Mouse (Mus musculus) heart, embryonic 16.5 days (tissue): ENCODE measurements around the gene Pafah1b1. TPM values are rescaled to one million over a fixed set of nuclear protein-coding genes. Genes with fewer than 3 reads are reported as not detected.

ENCODE experiments used
- ATAC-seq: fragments of 200-750 bp; cut with Nextera tagmentation; replicated peaks from 2 replicates; pipeline ENCODE4 v1.8.0; 2017; ENCODE audit warnings: moderate number of reproducible peaks; ENCODE audit not compliant: insufficient read depth, low FRiP score; ENCODE audit errors: extremely low read depth
- H3K27ac ChIP-seq: fragments of 300-500 bp; sonication (generic); 2 replicates; pipeline ENCODE4 v1.5.1; 2014; ENCODE audit warnings: mild to moderate bottlenecking, low read length, control low read depth, moderate library complexity
- H3K27me3 ChIP-seq: fragments of 300-500 bp; sonication (generic); 2 replicates; pipeline ENCODE4 v1.6.1; 2014; ENCODE audit warnings: low read length, mixed read lengths; ENCODE audit not compliant: control insufficient read depth, insufficient read depth
- H3K36me3 ChIP-seq: fragments of 300-500 bp; sonication (generic); 2 replicates; pipeline ENCODE4 v1.6.1; 2014; ENCODE audit not compliant: control insufficient read depth, insufficient read depth
- H3K4me1 ChIP-seq: fragments of 300-500 bp; sonication (generic); 2 replicates; pipeline ENCODE4 v1.6.1; 2014; ENCODE audit warnings: low read length, mixed read lengths; ENCODE audit not compliant: control insufficient read depth, insufficient read depth
- H3K4me2 ChIP-seq: fragments of 300-500 bp; sonication (generic); 2 replicates; pipeline ENCODE4 v1.6.1; 2014; ENCODE audit warnings: low read depth, mild to moderate bottlenecking, control low read depth, low read length
- H3K4me3 ChIP-seq: fragments of 300-500 bp; sonication (generic); 2 replicates; pipeline ENCODE4 v1.5.1; 2014; ENCODE audit warnings: mild to moderate bottlenecking, control low read depth, low read length
- H3K9ac ChIP-seq: fragments of 300-500 bp; sonication (generic); 2 replicates; pipeline ENCODE4 v1.6.1; 2014; ENCODE audit warnings: low read length, control low read depth
- H3K9me3 ChIP-seq: fragments of 300-500 bp; sonication (generic); replicated peaks from 2 replicates; pipeline ENCODE4 v1.6.1; 2016; ENCODE audit warnings: low read length; ENCODE audit not compliant: control insufficient read depth
- WGBS: fragments of 180-500 bp; shearing (Covaris S2); extraction: QIAGEN DNeasy Blood & Tissue Kit; methylation state at CpG from one replicate; pipeline ENCODE4 v1.1.7; 2014; 5-methylcytosine and 5-hydroxymethylcytosine counted together
- polyA plus RNA-seq: library from polyadenylated mRNA; unstranded; fragments of >200 nt; fragmentation: Nextera tagmentation; extraction: Ambion mirVana; gene quantifications from 2 replicates; pipeline ENCODE4 v1.2.1, GENCODE M21; 2015

The Pafah1b1 gene
- polyA plus RNA-seq, 1 experiment from 2014 or later, result 53.1 TPM

- H3K27me3 ChIP-seq, result no peaks in the 10 kb centered on the region
- no peaks in the 10 kb centered on the region for H3K9me3 ChIP-seq
- H3K4me2 ChIP-seq, result no peak overlapping the region
- H3K4me1 ChIP-seq, result no peaks in the 10 kb centered on the region; the same call in 1 of the 2 replicates
- WGBS, result 87% methylated on average over 5 of the region's 5 CpGs
- H3K36me3 ChIP-seq, result peaks cover 66% of the 10 kb centered on the region
- no peak overlapping the region for H3K27ac ChIP-seq
- ATAC-seq, result no peak
- H3K4me3 ChIP-seq, result no peak overlapping the region
- H3K9ac ChIP-seq, result no peak overlapping the region
Observed at GRCm38 (mm10) chr11:74668466-74668865, 56.0 kb downstream of the Pafah1b1 start.

- Histone ChIP-seq H3K36me3 (peaks cover 73% of the 10 kb centered on the region), H3K4me1 (no peaks in the 10 kb centered on the region), H3K9me3 (no peaks in the 10 kb centered on the region), H3K27ac (no peak overlapping the region), H3K4me3 (no peak overlapping the region), H3K4me2 (no peak overlapping the region), H3K27me3 (no peaks in the 10 kb centered on the region), H3K9ac (no peak overlapping the region)
- ATAC-seq, result no peak
- 96% methylated on average over 13 of the region's 13 CpGs for WGBS
Observed at GRCm38 (mm10) chr11:74667582-74668010, 56.9 kb downstream of the Pafah1b1 start.

GRCm38 (mm10) chr11:74666776-74667581 lies 57.5 kb downstream of the Pafah1b1 start:
- H3K9ac ChIP-seq, result no peak overlapping the region
- no peak overlapping the region for H3K4me2 ChIP-seq
- no peaks in the 10 kb centered on the region for H3K9me3 ChIP-seq
- no peaks in the 10 kb centered on the region for H3K4me1 ChIP-seq
- peaks cover 79% of the 10 kb centered on the region for H3K36me3 ChIP-seq
- no peak overlapping the region for H3K4me3 ChIP-seq
- no peak overlapping the region for H3K27ac ChIP-seq
- no peaks in the 10 kb centered on the region for H3K27me3 ChIP-seq
- 92% methylated on average over 14 of the region's 14 CpGs for WGBS
- no peak for ATAC-seq

GRCm38 (mm10) chr11:74666284-74666652 lies 58.2 kb downstream of the Pafah1b1 start:
- no peak overlapping the region for H3K27ac ChIP-seq
- H3K4me3 ChIP-seq, result no peak overlapping the region
- H3K4me2 ChIP-seq, result no peak overlapping the region
- no peak overlapping the region for H3K9ac ChIP-seq
- H3K27me3 ChIP-seq, result no peaks in the 10 kb centered on the region
- WGBS, result 90% methylated on average over 5 of the region's 5 CpGs
- H3K9me3 ChIP-seq, result no peaks in the 10 kb centered on the region
- H3K4me1 ChIP-seq, result no peaks in the 10 kb centered on the region
- no peak for ATAC-seq
- peaks cover 86% of the 10 kb centered on the region for H3K36me3 ChIP-seq

GRCm38 (mm10) chr11:74665631-74666283 lies 58.7 kb downstream of the Pafah1b1 start:
- Histone ChIP-seq H3K36me3 (peaks cover 91% of the 10 kb centered on the region), H3K4me2 (no peak overlapping the region), H3K4me1 (no peaks in the 10 kb centered on the region), H3K27me3 (no peaks in the 10 kb centered on the region), H3K9ac (no peak overlapping the region), H3K9me3 (no peaks in the 10 kb centered on the region), H3K4me3 (no peak overlapping the region), H3K27ac (no peak overlapping the region)
- WGBS, result 89% methylated on average over 17 of the region's 17 CpGs
- no peak for ATAC-seq

GRCm38 (mm10) chr11:74664906-74665305 lies 59.6 kb downstream of the Pafah1b1 start:
- WGBS, result 92% methylated on average over 8 of the region's 8 CpGs
- H3K4me1 ChIP-seq, result no peaks in the 10 kb centered on the region

GRCm38 (mm10) chr11:74664279-74664678 lies 60.2 kb downstream of the Pafah1b1 start:
- H3K27me3 ChIP-seq, result no peaks in the 10 kb centered on the region
- no peaks in the 10 kb centered on the region for H3K4me1 ChIP-seq
- no peak overlapping the region for H3K9ac ChIP-seq
- WGBS, result 86% methylated on average over 3 of the region's 3 CpGs
- ATAC-seq, result no peak
- H3K4me3 ChIP-seq, result no peak overlapping the region
- H3K27ac ChIP-seq, result no peak overlapping the region
- no peak overlapping the region for H3K4me2 ChIP-seq
- no peaks in the 10 kb centered on the region for H3K9me3 ChIP-seq
- peaks cover 95% of the 10 kb centered on the region for H3K36me3 ChIP-seq

More at GRCm38 (mm10) chr11:74664906-74665305, 59.6 kb downstream of the Pafah1b1 start:
- Histone ChIP-seq H3K36me3 (peaks cover 95% of the 10 kb centered on the region), H3K9ac (no peak overlapping the region), H3K4me2 (no peak overlapping the region), H3K9me3 (no peaks in the 10 kb centered on the region), H3K4me3 (no peak overlapping the region), H3K27ac (no peak overlapping the region), H3K27me3 (no peaks in the 10 kb centered on the region)
- ATAC-seq, result no peak

- no peaks in the 10 kb centered on the region for H3K4me1 ChIP-seq
- peaks cover 96% of the 10 kb centered on the region for H3K36me3 ChIP-seq
- H3K9me3 ChIP-seq, result no peaks in the 10 kb centered on the region
- H3K27me3 ChIP-seq, result no peaks in the 10 kb centered on the region
- no peak overlapping the region for H3K4me2 ChIP-seq
- H3K9ac ChIP-seq, result no peak overlapping the region
- WGBS, result 83% methylated on average over 6 of the region's 6 CpGs
- H3K27ac ChIP-seq, result no peak overlapping the region
- ATAC-seq, result no peak
- no peak overlapping the region for H3K4me3 ChIP-seq
Observed at GRCm38 (mm10) chr11:74662221-74662620, 62.2 kb downstream of the Pafah1b1 start.

GRCm38 (mm10) chr11:74661641-74662040 lies 62.8 kb downstream of the Pafah1b1 start:
- H3K4me2 ChIP-seq, result no peak overlapping the region
- H3K9ac ChIP-seq, result no peak overlapping the region
- H3K27me3 ChIP-seq, result no peaks in the 10 kb centered on the region
- H3K4me3 ChIP-seq, result no peak overlapping the region
- no peak overlapping the region for H3K27ac ChIP-seq
- WGBS, result 85% methylated on average over 19 of the region's 19 CpGs
- peaks cover 95% of the 10 kb centered on the region for H3K36me3 ChIP-seq
- no peaks in the 10 kb centered on the region for H3K4me1 ChIP-seq
- no peak for ATAC-seq
- H3K9me3 ChIP-seq, result no peaks in the 10 kb centered on the region
